Mouse (Mus musculus) E14TG2a.4 (cell line): Measurements from ENCODE around the gene Osbpl10.

Source experiments
- CTCF ChIP-seq: conservative IDR thresholded peaks from 2 replicates; pipeline ENCODE4 v1.5.1; 2014; ENCODE audit warnings: low read length
- NANOG ChIP-seq: IDR thresholded peaks from 2 replicates; pipeline ENCODE4 v1.6.1; 2014; ENCODE audit warnings: borderline replicate concordance, low read length, mixed read lengths

DNA sequence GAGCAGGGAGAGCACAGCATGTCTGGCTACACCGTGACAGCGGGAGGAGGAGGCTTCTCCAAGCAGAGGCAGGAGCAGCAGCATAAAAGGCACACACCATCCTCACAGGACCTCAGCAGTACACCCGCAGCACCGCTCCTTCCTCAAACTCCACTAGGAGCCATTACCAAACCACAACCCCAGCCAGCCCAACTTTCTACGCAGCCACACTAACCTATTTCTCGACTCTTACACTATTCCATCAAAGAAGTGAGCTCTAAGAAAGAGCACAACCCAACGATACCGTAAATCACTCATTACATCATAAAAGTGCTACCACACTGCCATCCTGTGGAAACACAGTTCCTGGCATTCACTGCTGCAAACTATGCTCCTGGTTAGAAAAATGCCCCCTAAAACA is 283.1 kb downstream of the Osbpl10 start:
- TF ChIP-seq NANOG, result no peak
- TF ChIP-seq CTCF, result peak; percentile 21; the same call in 1 of the 2 replicates
